Mouse (Mus musculus): Measurements from ENCODE around the gene Dlg2. TPM values are rescaled to one million over a fixed set of nuclear protein-coding genes. Genes with fewer than 3 reads are reported as not detected.

The Dlg2 gene
- polyA plus RNA-seq, 1 experiment, result not detected

DNA sequence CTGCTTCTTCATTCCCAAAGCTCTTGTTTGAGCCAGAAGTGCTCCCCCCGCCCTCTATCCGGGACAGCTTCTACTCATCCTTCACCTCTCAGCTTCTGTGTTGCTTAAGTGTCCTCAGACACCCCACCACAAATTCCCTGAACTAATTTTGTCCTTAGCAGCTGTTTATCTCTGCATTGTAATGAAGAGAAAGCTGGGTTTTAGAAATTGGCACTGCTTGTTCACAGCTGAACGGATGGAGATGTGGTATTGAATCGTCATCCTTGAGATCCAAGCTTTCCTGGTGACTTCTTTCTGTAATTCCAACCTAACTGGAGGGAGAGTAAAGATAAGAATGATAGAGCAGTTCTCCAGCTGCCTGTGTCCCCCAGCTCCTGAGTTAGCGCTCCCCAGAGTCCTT, 834.7 kb downstream of the Dlg2 start:
- Histone ChIP-seq H3K4me3 (ENCODE audit: insufficient read depth, low read length) (no peak overlapping the region), H3K4me1 (ENCODE audit: control insufficient read depth, insufficient read depth, low read length) (no peaks in the 10 kb centered on the region), H3K27ac (ENCODE audit: insufficient read depth, low read depth, low read length) (no peak overlapping the region)
- TF ChIP-seq POLR2A (IDR thresholded peaks at IDR 0.05; ENCODE audit: borderline replicate concordance, low read depth, low read length) (no peak), CTCF (IDR thresholded peaks at IDR 0.05; ENCODE audit: low read depth, low read length) (no peak)

DNA sequence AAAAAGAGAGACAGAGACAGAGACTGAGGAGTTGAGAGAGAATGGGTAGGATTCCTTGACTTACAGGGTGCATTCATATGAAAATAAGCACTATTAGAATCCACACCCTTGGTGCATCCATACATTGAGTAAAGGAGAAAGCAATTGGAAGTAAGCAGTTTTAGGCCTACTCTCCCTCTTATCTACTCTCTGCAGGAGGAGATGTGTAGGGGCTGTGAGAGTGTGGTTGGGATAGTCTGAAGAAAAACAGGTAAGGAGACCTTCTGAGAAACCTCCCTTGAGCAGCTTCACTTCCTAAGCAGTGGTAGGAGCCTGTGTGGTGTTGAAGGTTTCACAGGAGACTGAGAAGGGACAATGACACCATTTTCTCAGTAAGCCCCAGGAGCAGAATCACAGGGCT, 868.6 kb downstream of the Dlg2 start:
- TF ChIP-seq CTCF (IDR thresholded peaks at IDR 0.05; ENCODE audit: low read depth, low read length), result no peak
- TF ChIP-seq POLR2A (IDR thresholded peaks at IDR 0.05; ENCODE audit: borderline replicate concordance, low read depth, low read length), result no peak
- Histone ChIP-seq H3K4me1 (ENCODE audit: control insufficient read depth, insufficient read depth, low read length) (no peaks in the 10 kb centered on the region), H3K27ac (ENCODE audit: insufficient read depth, low read depth, low read length) (no peak overlapping the region), H3K4me3 (ENCODE audit: insufficient read depth, low read length) (no peak overlapping the region)

DNA sequence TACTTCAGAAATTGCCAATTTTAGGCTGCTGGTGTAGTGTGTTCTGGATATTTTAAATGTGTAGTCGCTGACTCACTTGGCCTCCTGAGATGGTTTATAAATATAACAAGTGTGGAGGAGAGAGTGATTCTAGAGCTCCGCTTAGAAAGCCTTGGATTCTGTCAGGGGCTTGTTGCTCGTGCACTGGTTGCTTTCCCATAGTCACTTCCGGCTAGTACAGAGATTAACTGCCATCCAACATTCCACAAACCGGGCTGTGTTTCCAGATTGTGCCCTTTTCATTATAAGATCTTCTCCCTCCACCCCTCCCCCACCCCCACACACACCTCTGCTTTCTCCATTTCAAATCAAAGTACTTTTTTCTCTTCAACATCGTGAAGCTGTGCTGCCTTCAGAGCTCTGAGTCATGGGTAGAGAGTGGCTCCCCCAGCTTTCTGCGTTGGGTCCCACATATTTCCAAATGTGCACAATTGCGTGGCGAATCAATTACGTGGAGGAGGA, 893.4 kb downstream of the Dlg2 start:
- no peak for TF ChIP-seq POLR2A (IDR thresholded peaks at IDR 0.05; ENCODE audit: borderline replicate concordance, low read depth, low read length)
- no peak for TF ChIP-seq CTCF (IDR thresholded peaks at IDR 0.05; ENCODE audit: low read depth, low read length)
- Histone ChIP-seq H3K4me3 (ENCODE audit: insufficient read depth, low read length) (no peak overlapping the region), H3K4me1 (ENCODE audit: control insufficient read depth, insufficient read depth, low read length) (no peaks in the 10 kb centered on the region), H3K27ac (ENCODE audit: insufficient read depth, low read depth, low read length) (no peak overlapping the region)

DNA sequence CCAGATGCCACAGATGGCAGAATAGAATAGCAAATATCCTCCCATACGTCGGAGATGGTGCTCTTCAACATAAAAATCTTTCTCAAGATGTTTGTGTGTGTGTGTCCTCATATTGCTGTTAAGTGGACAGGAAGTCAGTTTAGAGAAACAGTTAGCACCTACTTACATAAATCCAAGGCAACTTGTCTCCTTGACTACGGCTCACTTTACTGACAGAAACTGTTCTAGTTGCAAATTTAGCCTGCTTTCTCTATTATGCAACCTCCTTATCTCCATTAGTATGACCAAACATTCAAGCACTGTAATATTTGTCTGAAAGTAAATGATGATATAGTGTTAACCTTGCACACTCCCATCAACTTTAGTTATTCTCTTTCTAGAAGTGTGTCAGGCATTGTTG, 905.8 kb downstream of the Dlg2 start:
- no peak for TF ChIP-seq POLR2A (IDR thresholded peaks at IDR 0.05; ENCODE audit: borderline replicate concordance, low read depth, low read length)
- TF ChIP-seq CTCF (IDR thresholded peaks at IDR 0.05; ENCODE audit: low read depth, low read length), result no peak
- H3K4me3 ChIP-seq (ENCODE audit: insufficient read depth, low read length), result no peak overlapping the region
- no peaks in the 10 kb centered on the region for H3K4me1 ChIP-seq (ENCODE audit: control insufficient read depth, insufficient read depth, low read length)
- H3K27ac ChIP-seq (ENCODE audit: insufficient read depth, low read depth, low read length), result no peak overlapping the region

DNA sequence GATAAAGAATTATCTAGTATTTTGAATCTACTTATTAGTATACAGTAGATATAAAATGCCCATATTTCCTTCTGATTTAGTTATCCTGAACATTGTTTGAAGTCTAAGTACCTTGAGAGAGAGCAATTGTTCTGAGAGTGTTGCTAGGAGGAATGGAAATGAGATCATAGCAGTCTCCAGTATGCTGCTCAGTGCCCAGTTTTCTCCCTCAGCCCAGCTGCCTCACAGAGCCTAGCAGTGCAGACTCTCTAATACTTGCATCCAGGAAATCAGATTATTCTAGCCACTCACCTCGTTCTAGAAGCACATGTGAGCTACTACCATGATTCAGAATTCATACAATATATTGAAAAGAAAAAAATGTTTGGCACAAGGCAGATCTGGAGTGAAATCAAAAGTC, 907.4 kb downstream of the Dlg2 start:
- Histone ChIP-seq H3K4me1 (ENCODE audit: control insufficient read depth, insufficient read depth, low read length) (no peaks in the 10 kb centered on the region), H3K27ac (ENCODE audit: insufficient read depth, low read depth, low read length) (no peak overlapping the region), H3K4me3 (ENCODE audit: insufficient read depth, low read length) (no peak overlapping the region)
- TF ChIP-seq CTCF (IDR thresholded peaks at IDR 0.05; ENCODE audit: low read depth, low read length), result no peak
- no peak for TF ChIP-seq POLR2A (IDR thresholded peaks at IDR 0.05; ENCODE audit: borderline replicate concordance, low read depth, low read length)

DNA sequence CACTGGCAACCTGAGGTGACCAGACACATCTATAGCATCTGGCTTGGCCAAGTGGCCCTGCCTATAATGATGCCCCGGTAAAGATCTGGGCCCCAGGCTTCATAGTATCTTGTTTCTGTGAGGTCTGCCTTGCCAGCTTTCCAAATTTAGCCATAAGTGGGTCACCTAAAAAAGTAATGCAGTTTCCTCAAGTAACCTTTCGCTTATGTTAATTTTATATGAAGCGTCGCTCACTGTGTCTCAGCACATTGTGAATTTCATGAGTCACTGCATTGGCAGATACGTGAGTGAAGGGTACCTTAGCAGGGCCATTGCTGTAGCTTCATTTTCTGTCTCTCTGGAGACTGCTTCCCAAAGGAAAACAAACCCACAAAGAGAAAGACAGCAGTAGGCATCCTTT, 912.8 kb downstream of the Dlg2 start:
- Histone ChIP-seq H3K4me3 (ENCODE audit: insufficient read depth, low read length) (no peak overlapping the region), H3K27ac (ENCODE audit: insufficient read depth, low read depth, low read length) (no peak overlapping the region), H3K4me1 (ENCODE audit: control insufficient read depth, insufficient read depth, low read length) (no peaks in the 10 kb centered on the region)
- TF ChIP-seq POLR2A (IDR thresholded peaks at IDR 0.05; ENCODE audit: borderline replicate concordance, low read depth, low read length) (no peak), CTCF (IDR thresholded peaks at IDR 0.05; ENCODE audit: low read depth, low read length) (no peak)

DNA sequence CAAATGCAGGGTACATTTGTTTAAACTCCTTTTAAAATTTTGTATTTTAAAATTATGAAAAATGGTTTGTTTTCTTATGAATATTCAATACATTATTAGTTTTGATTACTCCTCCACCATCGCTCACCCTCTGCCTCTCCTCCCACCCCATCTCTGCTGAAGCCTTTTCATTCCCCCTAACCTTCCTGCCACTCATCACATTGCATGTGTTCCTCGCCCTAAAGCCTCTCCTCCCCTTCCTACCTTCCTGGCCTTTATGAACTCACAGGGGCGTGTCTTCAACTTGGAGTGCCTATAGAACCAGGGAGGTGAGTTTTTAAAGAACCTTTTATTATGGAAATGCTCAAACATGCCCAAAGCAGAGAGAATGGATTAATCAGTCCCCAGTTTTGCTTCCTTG, 921.4 kb downstream of the Dlg2 start:
- Histone ChIP-seq H3K27ac (ENCODE audit: insufficient read depth, low read depth, low read length) (no peak overlapping the region), H3K4me1 (ENCODE audit: control insufficient read depth, insufficient read depth, low read length) (no peaks in the 10 kb centered on the region), H3K4me3 (ENCODE audit: insufficient read depth, low read length) (no peak overlapping the region)
- TF ChIP-seq POLR2A (IDR thresholded peaks at IDR 0.05; ENCODE audit: borderline replicate concordance, low read depth, low read length), result no peak
- no peak for TF ChIP-seq CTCF (IDR thresholded peaks at IDR 0.05; ENCODE audit: low read depth, low read length)

DNA sequence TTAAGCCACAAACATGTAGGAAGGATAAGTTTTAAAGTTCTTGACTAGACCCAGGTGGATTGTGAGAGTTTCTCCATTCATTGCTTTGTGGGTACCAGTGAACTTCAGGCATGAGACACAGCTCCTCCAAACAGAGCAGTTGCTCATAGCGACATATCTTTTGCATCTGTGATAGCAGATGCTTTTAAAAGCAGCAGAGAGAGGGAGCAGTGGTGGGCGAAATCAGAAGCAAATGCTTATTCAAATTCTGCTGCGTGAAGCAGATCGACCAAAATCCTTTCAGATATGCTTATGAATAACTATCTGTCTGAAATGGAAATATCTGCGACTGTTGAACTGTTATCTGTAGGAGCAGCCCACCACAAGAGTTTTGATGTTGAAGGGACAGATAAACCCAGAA, 935.6 kb downstream of the Dlg2 start:
- no peak overlapping the region for H3K4me3 ChIP-seq (ENCODE audit: insufficient read depth, low read length)
- H3K4me1 ChIP-seq (ENCODE audit: control insufficient read depth, insufficient read depth, low read length), result no peaks in the 10 kb centered on the region
- TF ChIP-seq POLR2A (IDR thresholded peaks at IDR 0.05; ENCODE audit: borderline replicate concordance, low read depth, low read length), result no peak
- no peak for TF ChIP-seq CTCF (IDR thresholded peaks at IDR 0.05; ENCODE audit: low read depth, low read length)

DNA sequence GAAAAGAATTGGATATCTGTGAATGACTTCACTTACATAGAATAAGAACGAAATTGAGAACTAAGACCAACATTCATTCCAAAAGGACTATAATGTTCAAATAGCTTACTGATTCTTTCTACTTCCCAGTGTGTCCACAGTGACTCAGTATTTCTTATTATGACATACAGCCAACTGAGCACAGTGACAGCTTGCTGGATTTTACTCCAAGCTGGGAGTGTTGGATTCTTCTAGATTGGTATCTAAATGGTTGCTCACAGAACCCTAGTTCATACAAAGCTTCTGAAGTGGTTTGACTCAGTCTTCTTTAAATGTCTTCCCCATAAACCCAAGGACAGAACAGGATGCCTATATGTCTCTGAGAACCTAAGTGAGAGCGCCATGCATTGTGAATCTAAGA, 937.7 kb downstream of the Dlg2 start:
- Histone ChIP-seq H3K4me3 (ENCODE audit: insufficient read depth, low read length) (no peak overlapping the region), H3K4me1 (ENCODE audit: control insufficient read depth, insufficient read depth, low read length) (no peaks in the 10 kb centered on the region), H3K27ac (ENCODE audit: insufficient read depth, low read depth, low read length) (no peak overlapping the region)
- TF ChIP-seq POLR2A (IDR thresholded peaks at IDR 0.05; ENCODE audit: borderline replicate concordance, low read depth, low read length) (no peak), CTCF (IDR thresholded peaks at IDR 0.05; ENCODE audit: low read depth, low read length) (no peak)

More for the DNA sequence above, 935.6 kb downstream of the Dlg2 start:
- H3K27ac ChIP-seq (ENCODE audit: insufficient read depth, low read depth, low read length), result no peak overlapping the region

DNA sequence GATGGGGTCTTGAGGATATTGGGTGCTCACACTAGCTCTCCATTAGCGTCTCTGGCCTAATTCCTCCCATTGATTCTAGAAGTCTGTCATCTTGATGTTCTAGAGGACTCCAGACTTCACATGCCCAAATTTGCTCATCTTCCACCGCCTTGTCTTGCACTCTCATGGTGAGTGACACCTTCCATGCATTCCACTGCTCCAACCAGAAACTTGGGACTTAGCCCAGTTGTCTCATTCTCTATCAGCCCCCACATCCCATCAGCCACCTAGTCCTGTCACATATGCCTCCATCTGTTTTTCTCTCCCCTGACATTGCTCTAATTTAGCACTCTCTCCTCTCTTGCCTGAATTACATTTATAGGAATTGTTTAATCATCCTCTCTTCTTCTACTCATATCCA, 938.3 kb downstream of the Dlg2 start:
- no peak for TF ChIP-seq POLR2A (IDR thresholded peaks at IDR 0.05; ENCODE audit: borderline replicate concordance, low read depth, low read length)
- H3K4me1 ChIP-seq (ENCODE audit: control insufficient read depth, insufficient read depth, low read length), result no peaks in the 10 kb centered on the region
- no peak overlapping the region for H3K4me3 ChIP-seq (ENCODE audit: insufficient read depth, low read length)
- H3K27ac ChIP-seq (ENCODE audit: insufficient read depth, low read depth, low read length), result no peak overlapping the region

DNA sequence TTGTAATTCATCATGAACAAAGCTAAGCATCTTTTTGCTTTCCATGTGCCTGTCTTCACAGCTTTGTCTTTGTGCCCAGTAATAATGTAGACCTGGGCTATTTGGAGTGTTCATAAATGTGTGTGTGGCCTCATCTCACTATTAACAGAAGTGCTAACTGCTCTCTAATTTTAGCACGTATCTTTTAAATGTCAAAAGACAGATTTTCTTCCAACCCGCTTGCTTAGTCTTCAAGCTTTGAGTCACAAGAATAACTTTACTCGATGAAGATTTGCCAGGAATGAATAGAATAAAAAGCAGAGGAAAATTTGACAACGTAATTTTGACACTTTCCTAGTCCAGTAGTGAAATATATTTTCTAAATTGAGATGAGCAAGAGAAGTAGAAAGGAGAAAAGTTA, 943.7 kb downstream of the Dlg2 start:
- Histone ChIP-seq H3K4me3 (ENCODE audit: insufficient read depth, low read length) (no peak overlapping the region), H3K27ac (ENCODE audit: insufficient read depth, low read depth, low read length) (no peak overlapping the region), H3K4me1 (ENCODE audit: control insufficient read depth, insufficient read depth, low read length) (no peaks in the 10 kb centered on the region)
- no peak for TF ChIP-seq CTCF (IDR thresholded peaks at IDR 0.05; ENCODE audit: low read depth, low read length)
- no peak for TF ChIP-seq POLR2A (IDR thresholded peaks at IDR 0.05; ENCODE audit: borderline replicate concordance, low read depth, low read length)

All from bone marrow macrophage, adult 2 months (primary cell).